Mouse (Mus musculus) G1E (cell line): ENCODE measurements around the gene Gcgr.

Experiments
- CTCF ChIP-seq: IDR thresholded peaks from 2 replicates; pipeline ENCODE4 v1.5.1; 2012; ENCODE audit warnings: low read depth, low read length, inconsistent platforms, mixed read lengths
- GATA1 ChIP-seq: IDR thresholded peaks from 2 replicates; pipeline ENCODE4 v1.6.1; 2012; ENCODE audit warnings: borderline replicate concordance, low read length, inconsistent platforms, mixed read lengths
- POLR2AphosphoS5 ChIP-seq: IDR thresholded peaks from 2 replicates; pipeline ENCODE4 v1.6.1; 2012; ENCODE audit warnings: low read depth, low read length, inconsistent platforms; ENCODE audit not compliant: insufficient replicate concordance
- TAL1 ChIP-seq: conservative IDR thresholded peaks from 2 replicates; pipeline ENCODE4 v1.6.1; 2012; ENCODE audit warnings: low read depth, low read length, inconsistent platforms, mixed read lengths

DNA sequence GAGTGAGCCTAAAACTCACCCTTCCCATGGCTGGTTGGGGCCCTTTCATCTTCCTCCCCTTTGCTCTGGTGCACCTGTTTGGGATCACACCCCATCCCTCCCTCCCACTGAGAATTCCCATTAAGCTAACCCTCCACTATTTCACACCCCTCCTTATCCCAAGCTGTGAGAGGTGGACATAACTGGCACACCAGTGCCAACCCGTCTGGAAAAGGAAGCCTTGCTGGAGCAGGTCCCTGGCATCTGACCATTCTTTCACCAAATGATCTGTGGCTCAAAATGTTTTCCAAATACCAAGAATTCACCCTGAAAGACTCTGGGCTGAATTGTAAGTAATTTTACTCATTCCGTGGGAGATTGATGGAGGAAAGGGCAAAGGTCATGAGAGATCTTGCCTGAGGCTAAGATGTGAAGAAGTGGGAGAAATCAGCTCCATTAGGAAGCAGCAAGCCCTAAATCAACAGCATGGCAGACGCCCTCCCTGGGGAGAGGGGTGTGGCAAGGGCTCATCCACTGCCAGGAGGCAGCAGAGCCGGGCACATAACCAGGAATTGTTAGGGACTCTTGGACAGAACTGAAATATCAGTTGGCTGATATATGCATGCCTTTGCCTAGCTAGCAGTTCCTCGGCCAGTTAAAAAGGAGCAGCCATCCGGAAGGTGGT is 17.6 kb upstream of the Gcgr start:
- TF ChIP-seq GATA1 (no peak), CTCF (no peak), TAL1 (no peak), POLR2AphosphoS5 (no peak)
